Mouse (Mus musculus): ENCODE measurements around the gene Zfp786. TPM values are rescaled to one million over a fixed set of nuclear protein-coding genes. Genes with fewer than 3 reads are reported as not detected.

Zfp786 gene
- total and polyA plus RNA-seq, 3 experiments, result 1.3 to 2.0 TPM; not detected in 1

- no peaks in the 10 kb centered on the region for H3K27me3 ChIP-seq (ENCODE audit: control insufficient read depth in 1 of 2, insufficient read depth in 2 of 2, low read length in 2 of 2)
- H3K27ac ChIP-seq (ENCODE audit: control insufficient read depth, low read depth, low read length), result no peak overlapping the region
- peaks cover 7 to 17% of the 10 kb centered on the region in 2 experiments for H3K4me1 ChIP-seq (ENCODE audit: control insufficient read depth in 1 of 2, insufficient read depth in 2 of 2, low read length in 2 of 2)
- TF ChIP-seq NELFE (IDR thresholded peaks at IDR 0.05; ENCODE audit: low read depth, low read length), result no peak
- 0 out of 2 replicates have a peak, but pooled peaks have one; percentile 26 for TF ChIP-seq MXI1 (IDR thresholded peaks at IDR 0.05; ENCODE audit: low read depth, low read length)
- no peak for TF ChIP-seq CHD2 (IDR thresholded peaks at IDR 0.05; ENCODE audit: low read length)
- peak; percentile 56 for TF ChIP-seq GATA1 (IDR thresholded peaks at IDR 0.05; ENCODE audit: low read depth, low read length)
- TF ChIP-seq ETS1 (IDR thresholded peaks at IDR 0.05; ENCODE audit: low read depth, low read length), result peak; percentile 88
- TF ChIP-seq TCF12 (IDR thresholded peaks at IDR 0.05; ENCODE audit: low read depth, low read length), result peak; percentile 58; the same call in 1 of the 2 replicates
- TF ChIP-seq SMC3 (IDR thresholded peaks at IDR 0.05; ENCODE audit: low read depth, low read length), result no peak
- TF ChIP-seq RCOR1 (IDR thresholded peaks at IDR 0.05; ENCODE audit: low read depth, low read length), result peak; percentile 68
- TF ChIP-seq EP300 (IDR thresholded peaks at IDR 0.05; ENCODE audit: low read depth in 1 of 2, low read length in 2 of 2), result peak in 1 of 2 experiments; percentile 58; a peak in 2 of 4 replicates
- H3K36me3 ChIP-seq (ENCODE audit: control insufficient read depth in 1 of 2, insufficient read depth in 2 of 2, low read length in 2 of 2), result peaks cover 0 to 16% of the 10 kb centered on the region in 2 experiments; a peak in 3 of 4 replicates
- peak; percentile 40 for DNase-seq (ENCODE audit: low read depth, low spot score)
- H3K9ac ChIP-seq (ENCODE audit: control insufficient read depth, low read depth, low read length, poor library complexity, severe bottlenecking), result no peak overlapping the region
- H3K4me3 ChIP-seq (ENCODE audit: control insufficient read depth in 1 of 2, insufficient read depth in 1 of 2, low read depth in 2 of 2, low read length in 2 of 2), result no peak overlapping the region
- H3K9me3 ChIP-seq (replicated peaks; ENCODE audit: insufficient read depth, low read length), result no peaks in the 10 kb centered on the region
- peaks cover 12% of the 10 kb centered on the region for H3K79me2 ChIP-seq (ENCODE audit: control insufficient read depth, insufficient read depth, low read length, poor library complexity)
These were observed 48.5 kb upstream of the Zfp786 start for GRCm38 (mm10) chr6:47879049-47879716.

GRCm38 (mm10) chr6:47878593-47878992 lies 47.9 kb upstream of the Zfp786 start:
- Histone ChIP-seq H3K9ac (ENCODE audit: control insufficient read depth, low read depth, low read length, poor library complexity, severe bottlenecking) (peak overlapping the region; percentile 99), H3K4me1 (ENCODE audit: control insufficient read depth in 1 of 2, insufficient read depth in 2 of 2, low read length in 2 of 2) (peaks cover 7 to 17% of the 10 kb centered on the region in 2 experiments), H3K36me3 (ENCODE audit: control insufficient read depth in 1 of 2, insufficient read depth in 2 of 2, low read length in 2 of 2) (peaks cover 0 to 16% of the 10 kb centered on the region in 2 experiments; a peak in 2 of 4 replicates), H3K79me2 (ENCODE audit: control insufficient read depth, insufficient read depth, low read length, poor library complexity) (peaks cover 12% of the 10 kb centered on the region), H3K4me3 (ENCODE audit: control insufficient read depth in 1 of 2, insufficient read depth in 1 of 2, low read depth in 2 of 2, low read length in 2 of 2) (peak overlapping the region; percentile 99 to 100), H3K9me3 (replicated peaks; ENCODE audit: insufficient read depth, low read length) (no peaks in the 10 kb centered on the region), H3K27me3 (ENCODE audit: control insufficient read depth in 1 of 2, insufficient read depth in 2 of 2, low read length in 2 of 2) (no peaks in the 10 kb centered on the region), H3K27ac (ENCODE audit: control insufficient read depth, low read depth, low read length) (no peak overlapping the region)
- no peak for TF ChIP-seq SMC3 (IDR thresholded peaks at IDR 0.05; ENCODE audit: low read depth, low read length)
- no peak for TF ChIP-seq GATA1 (IDR thresholded peaks at IDR 0.05; ENCODE audit: low read depth, low read length)
- TF ChIP-seq HCFC1 (IDR thresholded peaks at IDR 0.05; ENCODE audit: low read depth, low read length), result no peak
- no peak for TF ChIP-seq USF1 (IDR thresholded peaks at IDR 0.05; ENCODE audit: low read depth, low read length)
- no peak for TF ChIP-seq USF2 (IDR thresholded peaks at IDR 0.05; ENCODE audit: borderline replicate concordance in 1 of 2, insufficient read depth in 1 of 2, low read depth in 1 of 2, low read length in 2 of 2)
- no peak for TF ChIP-seq ELF1 (IDR thresholded peaks at IDR 0.05; ENCODE audit: low read depth, low read length)
- no peak for TF ChIP-seq MEF2A (IDR thresholded peaks at IDR 0.05; ENCODE audit: extremely low read depth, insufficient replicate concordance, low read depth, low read length, poor library complexity, severe bottlenecking)
- no peak for TF ChIP-seq CTCF (IDR thresholded peaks at IDR 0.05 in 2 of 3, conservative IDR thresholded peaks at IDR 0.05 in 1 of 3; ENCODE audit: control insufficient read depth in 1 of 3, insufficient read depth in 1 of 3, low read depth in 2 of 3, low read length in 3 of 3, poor library complexity in 1 of 3, severe bottlenecking in 1 of 3)
- TF ChIP-seq KAT2A (conservative IDR thresholded peaks at IDR 0.05; ENCODE audit: low read depth, low read length), result no peak
- TF ChIP-seq TCF12 (IDR thresholded peaks at IDR 0.05; ENCODE audit: low read depth, low read length), result no peak
- no peak for TF ChIP-seq POLR2A (IDR thresholded peaks at IDR 0.05; ENCODE audit: control insufficient read depth in 1 of 2, insufficient read depth in 1 of 2, low read depth in 1 of 2, low read length in 2 of 2, poor library complexity in 1 of 2)
- TF ChIP-seq MXI1 (IDR thresholded peaks at IDR 0.05; ENCODE audit: low read depth, low read length), result no peak
- TF ChIP-seq MYB (IDR thresholded peaks at IDR 0.05; ENCODE audit: low read depth, low read length), result no peak
- no peak for TF ChIP-seq POLR2AphosphoS5 (IDR thresholded peaks at IDR 0.05; ENCODE audit: borderline replicate concordance, low read depth, low read length)
- no peak for DNase-seq (ENCODE audit: low read depth, low spot score)

Measured in MEL (cell line).